Mouse (Mus musculus): Measurements from ENCODE around the gene Ppp1r9a. TPM values are rescaled to one million over a fixed set of nuclear protein-coding genes. Genes with fewer than 3 reads are reported as not detected.

Ppp1r9a gene
- polyA plus RNA-seq, 1 experiment: 0.04 TPM

DNA sequence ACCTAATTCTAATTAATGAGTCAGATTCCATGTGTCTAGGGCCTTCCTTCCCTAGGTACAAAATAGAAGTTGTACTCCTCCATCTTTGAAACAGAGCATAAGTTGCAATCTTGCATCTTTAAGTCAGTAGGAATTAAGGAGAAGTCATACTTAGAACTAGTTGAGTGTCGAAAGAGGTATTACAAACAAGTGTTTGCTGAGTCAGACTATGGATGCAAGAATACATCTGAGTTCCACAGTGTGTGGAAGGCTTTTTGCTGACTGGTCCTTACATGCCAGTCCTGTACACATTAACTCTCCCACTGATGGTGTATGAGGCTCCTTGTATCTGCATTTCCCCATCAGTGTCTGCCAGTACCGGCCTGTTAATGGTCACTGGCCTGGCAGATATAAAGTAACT is 305.1 kb downstream of the Ppp1r9a start:
- Histone ChIP-seq H3K79me3 (ENCODE audit: low read depth) (no peaks in the 10 kb centered on the region), H3K36me3 (ENCODE audit: control insufficient read depth, insufficient read depth) (no peaks in the 10 kb centered on the region), H3ac (ENCODE audit: control insufficient read depth, insufficient read length, low read depth) (no peak overlapping the region), H3K79me2 (ENCODE audit: control insufficient read depth, insufficient read depth) (no peaks in the 10 kb centered on the region), H3K27me3 (ENCODE audit: control insufficient read depth, insufficient read depth, insufficient read length) (no peaks in the 10 kb centered on the region), H3K4me3 (ENCODE audit: insufficient read depth, poor library complexity, severe bottlenecking) (no peak overlapping the region)
- TF ChIP-seq FOSL1 (IDR thresholded peaks at IDR 0.05; ENCODE audit: insufficient read depth, low read length, poor library complexity, severe bottlenecking) (no peak), CTCF (IDR thresholded peaks at IDR 0.05; ENCODE audit: control insufficient read depth, insufficient read depth, insufficient read length) (no peak), MYOG (IDR thresholded peaks at IDR 0.05; ENCODE audit: control insufficient read depth, extremely low read depth, insufficient read length) (no peak), MYOD1 (IDR thresholded peaks at IDR 0.05; ENCODE audit: control insufficient read depth, insufficient read length, low read depth) (no peak), MAX (IDR thresholded peaks at IDR 0.05) (no peak), USF1 (IDR thresholded peaks at IDR 0.05; ENCODE audit: low read depth) (no peak)

Other genes starting within 250 kb of the Ppp1r9a start
- 14.8 TPM for gene Sgce, start 155.7 kb upstream of the Ppp1r9a start, polyA plus RNA-seq (2012; fragmentation: generic; extraction: Trizol)
- 9.8 TPM for gene Peg10, start 155.6 kb upstream of the Ppp1r9a start, polyA plus RNA-seq (2012; fragmentation: generic; extraction: Trizol)